In genomic region chr7:99603875-99604662, GRCm38 (mm10) we compare ENCODE assay signal across 16 mouse cellular contexts. TPM values are rescaled to one million over a fixed set of nuclear protein-coding genes. Genes with fewer than 3 reads are reported as not detected.
DNase-seq lines count a peak whose midpoint lies in the region; ATAC-seq and TF ChIP-seq lines count a peak whose summit lies in the region.
"Had no signal": no experiment of that assay in that cellular context is flagged by ENCODE, and none has a peak within 500 bp of the region (broad histone marks: within the 10 kb centered on the region; RNA-seq: fewer than 3 reads in every experiment).

No protein-coding gene starts in this region.

- no peak overlapping the region for H3K4me3 ChIP-seq in hindbrain, embryonic 13.5 days
- no peak overlapping the region for H3K4me3 ChIP-seq in hindbrain, embryonic 16.5 days (ENCODE audit: low read length)
- no peak overlapping the region for H3K4me3 ChIP-seq in midbrain, postnatal 0 days (ENCODE audit: low read depth, low read length)
- no peak overlapping the region for H3K4me3 ChIP-seq in midbrain, embryonic 13.5 days (replicated peaks)
- H3K4me3 ChIP-seq: forebrain, embryonic 10.5 days; heart, embryonic 12.5 days; midbrain, embryonic 10.5 days had no signal

- peak; percentile 69 for DNase-seq in midbrain, postnatal 0 days (ENCODE audit: low spot score)
- DNase-seq in urinary bladder, postnatal 25 days (ENCODE audit: low spot score) = no peak
- no peak for DNase-seq in natural killer cell, adult 2 months (ENCODE audit: low spot score in 2 of 2)
- DNase-seq: kidney, adult 2 months; kidney, postnatal 36 days; lung, adult 2 months; lung, postnatal 36 days had no signal

- H3K4me1 ChIP-seq in hindbrain, embryonic 13.5 days (replicated peaks) = no peaks in the 10 kb centered on the region
- no peaks in the 10 kb centered on the region for H3K4me1 ChIP-seq in hindbrain, embryonic 16.5 days (ENCODE audit: control insufficient read depth, insufficient read depth, low read depth, low read length)
- H3K4me1 ChIP-seq in midbrain, postnatal 0 days (ENCODE audit: insufficient read depth, low read length) = no peaks in the 10 kb centered on the region
- H3K4me1 ChIP-seq in midbrain, embryonic 13.5 days (replicated peaks) = no peaks in the 10 kb centered on the region
- H3K4me1 ChIP-seq: forebrain, embryonic 10.5 days; heart, embryonic 12.5 days had no signal

- TF ChIP-seq CTCF in midbrain, postnatal 0 days (IDR thresholded peaks at IDR 0.05) = no peak

- ATAC-seq in hindbrain, embryonic 13.5 days (ENCODE audit: low FRiP score) = no peak
- ATAC-seq in hindbrain, embryonic 16.5 days = no peak
- ATAC-seq in midbrain, postnatal 0 days (ENCODE audit: low FRiP score) = no peak
- no peak for ATAC-seq in midbrain, embryonic 13.5 days
- 0 out of 2 replicates have a peak, but pooled peaks have one; percentile 3 for ATAC-seq in megakaryocyte-erythroid progenitor cell, adult 5-6 weeks (replicated peaks; ENCODE audit: low FRiP score, low TSS enrichment, poor library complexity, severe bottlenecking)
- ATAC-seq: Patski had no signal

- no peaks in the 10 kb centered on the region for H3K9me3 ChIP-seq in hindbrain, embryonic 13.5 days
- no peaks in the 10 kb centered on the region for H3K9me3 ChIP-seq in hindbrain, embryonic 16.5 days (ENCODE audit: control insufficient read depth, low read length)
- no peaks in the 10 kb centered on the region for H3K9me3 ChIP-seq in midbrain, postnatal 0 days (ENCODE audit: low read length)
- H3K9me3 ChIP-seq in midbrain, embryonic 13.5 days = no peaks in the 10 kb centered on the region
- H3K9me3 ChIP-seq: forebrain, embryonic 10.5 days; heart, embryonic 12.5 days; midbrain, embryonic 10.5 days had no signal

- no peak overlapping the region for H3K9ac ChIP-seq in hindbrain, embryonic 13.5 days
- H3K9ac ChIP-seq in hindbrain, embryonic 16.5 days (ENCODE audit: low read depth, low read length) = no peak overlapping the region
- no peak overlapping the region for H3K9ac ChIP-seq in midbrain, postnatal 0 days (replicated peaks; ENCODE audit: low read length, poor library complexity, severe bottlenecking)
- H3K9ac ChIP-seq in midbrain, embryonic 13.5 days (replicated peaks) = no peak overlapping the region
- H3K9ac ChIP-seq: heart, embryonic 12.5 days had no signal

- H3K36me3 ChIP-seq in hindbrain, embryonic 13.5 days = peaks cover 73% of the 10 kb centered on the region
- H3K36me3 ChIP-seq in hindbrain, embryonic 16.5 days (ENCODE audit: control insufficient read depth, insufficient read depth, low read length) = peaks cover 31% of the 10 kb centered on the region
- H3K36me3 ChIP-seq in midbrain, postnatal 0 days (ENCODE audit: insufficient read depth, low read length) = peaks cover 63% of the 10 kb centered on the region
- peaks cover 52% of the 10 kb centered on the region for H3K36me3 ChIP-seq in midbrain, embryonic 13.5 days

- no peaks in the 10 kb centered on the region for H3K27me3 ChIP-seq in hindbrain, embryonic 13.5 days
- no peaks in the 10 kb centered on the region for H3K27me3 ChIP-seq in hindbrain, embryonic 16.5 days (replicated peaks; ENCODE audit: control insufficient read depth, insufficient read depth, low read length)
- H3K27me3 ChIP-seq in midbrain, postnatal 0 days (ENCODE audit: insufficient read depth, low read length) = no peaks in the 10 kb centered on the region
- no peaks in the 10 kb centered on the region for H3K27me3 ChIP-seq in midbrain, embryonic 13.5 days
- H3K27me3 ChIP-seq: heart, embryonic 12.5 days; Patski had no signal

- WGBS in hindbrain, embryonic 13.5 days = 87% methylated on average over 8 of the region's 8 CpGs
- whole genome bisulfite sequencing in hindbrain, embryonic 16.5 days = 82% methylated on average over 8 of the region's 8 CpGs
- WGBS in midbrain, postnatal 0 days = 80% methylated on average over 8 of the region's 8 CpGs
- WGBS in midbrain, embryonic 13.5 days = 84% methylated on average over 8 of the region's 8 CpGs

- 0 out of 2 replicates have a peak overlapping the region, but pooled peaks have one; percentile 1 for H3K27ac ChIP-seq in hindbrain, embryonic 13.5 days
- H3K27ac ChIP-seq in hindbrain, embryonic 16.5 days (ENCODE audit: low read depth, low read length) = no peak overlapping the region
- no peak overlapping the region for H3K27ac ChIP-seq in midbrain, postnatal 0 days (ENCODE audit: low read depth, low read length)
- H3K27ac ChIP-seq in midbrain, embryonic 13.5 days = no peak overlapping the region
- H3K27ac ChIP-seq: forebrain, embryonic 10.5 days; midbrain, embryonic 10.5 days had no signal

- H3K4me2 ChIP-seq in hindbrain, embryonic 13.5 days = no peak overlapping the region
- H3K4me2 ChIP-seq in hindbrain, embryonic 16.5 days (ENCODE audit: low read length) = no peak overlapping the region
- no peak overlapping the region for H3K4me2 ChIP-seq in midbrain, postnatal 0 days (ENCODE audit: low read depth, low read length, poor library complexity, severe bottlenecking)
- H3K4me2 ChIP-seq in midbrain, embryonic 13.5 days (replicated peaks) = no peak overlapping the region
- H3K4me2 ChIP-seq: heart, embryonic 12.5 days had no signal

RNA-seq across cellular contexts. Expression of gene Tpbgl, which starts 22.8 kb away (rescaled TPM):
- 1.4 TPM in 2 replicates for polyA plus RNA-seq in hindbrain, embryonic 13.5 days (2015; fragmentation: Nextera tagmentation; extraction: Ambion mirVana)
- polyA plus RNA-seq in hindbrain, embryonic 16.5 days (2015; fragmentation: Nextera tagmentation; extraction: Ambion mirVana) = 2.2 and 2.7 TPM in 2 replicates
- total RNA-seq in midbrain, postnatal 0 days (2014; rRNA removed) = 2.8 and 4.5 TPM in 2 replicates
- polyA plus RNA-seq in midbrain, postnatal 0 days (2015; fragmentation: Nextera tagmentation; extraction: Ambion mirVana) = 1.7 and 2.3 TPM in 2 replicates
- polyA plus RNA-seq in midbrain, embryonic 13.5 days (2015; fragmentation: Nextera tagmentation; extraction: Ambion mirVana) = 0.64 and 1.0 TPM in 2 replicates
- 0.35 TPM in 1 of 2 replicates, not detected in the other for total RNA-seq in megakaryocyte-erythroid progenitor cell, adult 5-6 weeks (2014; fragmentation: Nextera tagmentation)
- total RNA-seq in megakaryocyte-erythroid progenitor cell, adult 5-6 weeks (2017) = 0.05 TPM in 1 of 2 replicates, not detected in the other
- polyA plus RNA-seq: C2C12 had no signal
